Mouse (Mus musculus) small intestine, adult 2 months (tissue): ENCODE results near the gene Zfp628. TPM values are rescaled to one million over a fixed set of nuclear protein-coding genes. Genes with fewer than 3 reads are reported as not detected.
A peak's percentile ranks its signal among the peaks of the same experiment; 100 is the strongest.

ENCODE experiments used
- H3K27ac ChIP-seq: fragments of 200-500 bp; 2 replicates; pipeline ENCODE4 v1.5.1; 2012; ENCODE audit warnings: low read depth, low read length, control low read depth, inconsistent platforms; ENCODE audit not compliant: insufficient read depth
- H3K27me3 ChIP-seq: fragments of 200-500 bp; 2 replicates; pipeline ENCODE4 v1.6.1; 2012; ENCODE audit warnings: mild to moderate bottlenecking, moderate library complexity, low read length, inconsistent platforms; ENCODE audit not compliant: control insufficient read depth, insufficient read depth
- H3K36me3 ChIP-seq: fragments of 200-500 bp; 2 replicates; pipeline ENCODE4 v1.6.1; 2012; ENCODE audit warnings: mild to moderate bottlenecking, low read length, control low read depth, inconsistent platforms; ENCODE audit not compliant: control insufficient read depth, insufficient read depth
- H3K4me1 ChIP-seq: fragments of 200-500 bp; 2 replicates; pipeline ENCODE4 v1.6.1; 2012; ENCODE audit warnings: low read length, inconsistent platforms, mixed read lengths; ENCODE audit not compliant: control insufficient read depth, insufficient read depth, insufficient read length
- H3K4me3 ChIP-seq: fragments of 200-500 bp; 2 replicates; pipeline ENCODE4 v1.5.1; 2012; ENCODE audit warnings: low read depth, mild to moderate bottlenecking, control low read depth, inconsistent platforms, low read length, moderate library complexity
- CTCF ChIP-seq: fragments of 200-500 bp; IDR thresholded peaks from 2 replicates; pipeline ENCODE4 v1.5.1; 2012; ENCODE audit warnings: low read depth, mild to moderate bottlenecking, control low read depth, inconsistent platforms, low read length, moderate library complexity, mixed read lengths; ENCODE audit not compliant: insufficient replicate concordance, insufficient read length; ENCODE audit errors: extremely low read depth
- POLR2A ChIP-seq: fragments of 200-500 bp; IDR thresholded peaks from 2 replicates; pipeline ENCODE4 v1.6.1; 2012; ENCODE audit warnings: low read depth, mild to moderate bottlenecking, control low read depth, inconsistent platforms, low read length, moderate library complexity
- WGBS: fragments of 180-500 bp; shearing (Covaris S2); methylation state at CpG from one replicate; pipeline ENCODE4 v1.1.7; 2018; 5-methylcytosine and 5-hydroxymethylcytosine counted together
- polyA plus RNA-seq: library from polyadenylated mRNA; depleted of rRNA; stranded (reverse); fragments of >200 nt; gene quantifications from 2 replicates; pipeline ENCODE4 v1.2.3, GENCODE M21; 2012

Zfp628 gene
- polyA plus RNA-seq, 1 experiment: 41.4 TPM

GRCm38 (mm10) chr7:4920496-4920895 lies 5.5 kb downstream of the Zfp628 start:
- TF ChIP-seq CTCF: no peak
- TF ChIP-seq POLR2A: no peak
- H3K27me3 ChIP-seq: peaks cover 12% of the 10 kb centered on the region; the same call in 1 of the 2 replicates
- H3K36me3 ChIP-seq: peaks cover 23% of the 10 kb centered on the region
- WGBS: 94% methylated on average over 19 of the region's 19 CpGs
- no peak overlapping the region for H3K27ac ChIP-seq
- peaks cover 8% of the 10 kb centered on the region for H3K4me1 ChIP-seq
- H3K4me3 ChIP-seq: no peak overlapping the region

DNA sequence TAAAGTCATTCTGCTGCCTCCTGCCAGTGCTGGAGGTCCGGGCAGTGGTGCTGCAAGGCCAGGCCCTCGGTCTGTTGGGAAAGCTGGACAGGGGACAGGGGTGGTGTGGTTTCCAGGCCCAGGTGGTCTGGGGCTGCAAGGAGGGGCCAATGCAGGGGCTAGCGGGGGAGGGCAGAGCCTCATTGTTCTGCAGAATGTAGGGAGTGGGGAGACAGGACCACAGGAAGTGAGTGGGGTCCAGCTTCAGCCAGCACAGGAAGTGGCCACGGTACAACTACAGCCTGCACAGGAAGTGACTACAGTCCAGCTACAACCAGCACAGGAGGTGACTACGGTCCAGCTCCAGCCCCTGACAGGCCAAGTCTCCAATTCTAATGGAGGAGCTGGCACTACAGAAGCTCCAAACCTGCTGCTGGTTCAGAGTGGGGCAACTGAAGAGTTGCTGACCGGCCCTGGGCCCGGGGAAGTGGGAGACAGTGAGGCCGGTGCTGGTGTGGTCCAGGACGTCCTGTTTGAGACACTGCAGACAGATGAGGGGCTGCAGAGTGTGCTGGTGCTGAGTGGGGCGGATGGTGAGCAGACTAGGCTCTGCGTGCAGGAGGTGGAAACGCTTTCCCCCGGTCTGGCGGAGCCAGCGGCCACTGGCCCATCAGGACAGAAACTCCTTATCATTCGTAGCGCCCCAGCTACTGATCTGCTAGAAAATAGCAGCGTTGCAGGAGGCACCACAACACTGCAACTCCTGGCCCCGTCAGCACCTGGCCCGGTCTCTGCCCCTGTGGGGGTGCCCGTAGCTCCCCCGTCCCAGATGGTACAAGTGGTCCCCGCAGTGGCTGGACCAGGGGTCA lies 6.2 kb downstream of the Zfp628 start:
- Histone ChIP-seq H3K36me3 (peaks cover 23% of the 10 kb centered on the region), H3K4me3 (no peak overlapping the region), H3K27ac (no peak overlapping the region), H3K27me3 (peaks cover 12% of the 10 kb centered on the region; the same call in 1 of the 2 replicates), H3K4me1 (peaks cover 5% of the 10 kb centered on the region)
- WGBS: 65% methylated on average over 23 of the region's 23 CpGs
- TF ChIP-seq POLR2A: no peak
- no peak for TF ChIP-seq CTCF

GRCm38 (mm10) chr7:4921824-4922482 lies 6.9 kb downstream of the Zfp628 start, which contains the start of gene Nat14:
Nat14 (plus strand) TSS chr7:4922028.
- no peak within 1 kb of the TSS for H3K27ac ChIP-seq
- peaks cover 2% of the 10 kb centered on the region for H3K4me1 ChIP-seq
- H3K4me3 ChIP-seq: peak within 1 kb of the TSS; percentile 28
- 31% methylated on average over 8 of the region's 8 CpGs for WGBS
- TF ChIP-seq CTCF (no peak), POLR2A (no peak)
- H3K36me3 ChIP-seq: peaks cover 23% of the 10 kb centered on the region
- H3K27me3 ChIP-seq: peaks cover 12% of the 10 kb centered on the region; the same call in 1 of the 2 replicates

DNA sequence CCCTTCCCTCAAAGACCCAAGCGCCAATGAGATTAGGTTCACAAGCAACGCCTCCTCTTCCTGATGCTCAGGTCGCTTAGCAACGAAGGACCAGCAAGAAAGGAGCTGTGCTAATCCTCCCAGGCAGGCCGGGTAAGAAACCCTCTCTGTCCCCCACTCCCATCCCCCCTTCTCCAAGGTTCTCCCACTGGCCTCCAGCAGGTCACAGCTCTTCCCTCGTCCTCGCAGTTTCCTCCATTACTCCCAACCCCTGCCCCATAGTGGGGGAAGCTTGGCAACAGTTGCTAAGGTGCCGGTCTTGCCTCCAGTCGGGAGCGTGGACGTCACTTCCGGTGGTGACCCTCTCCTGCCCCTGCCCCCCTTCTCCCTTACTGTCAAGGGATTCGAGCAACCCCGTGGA lies 7.5 kb downstream of the Zfp628 start:
- Histone ChIP-seq H3K27me3 (peaks cover 12% of the 10 kb centered on the region; the same call in 1 of the 2 replicates), H3K4me3 (peak overlapping the region; percentile 28), H3K4me1 (peaks cover 2% of the 10 kb centered on the region), H3K36me3 (peaks cover 23% of the 10 kb centered on the region), H3K27ac (no peak overlapping the region)
- 3% methylated on average over 14 of the region's 14 CpGs for WGBS
- TF ChIP-seq CTCF (no peak), POLR2A (no peak)

GRCm38 (mm10) chr7:4922931-4923565 lies 8.0 kb downstream of the Zfp628 start:
- Histone ChIP-seq H3K4me3 (peak overlapping the region; percentile 28), H3K4me1 (peaks cover 2% of the 10 kb centered on the region), H3K36me3 (peaks cover 23% of the 10 kb centered on the region), H3K27ac (no peak overlapping the region), H3K27me3 (peaks cover 12% of the 10 kb centered on the region; the same call in 1 of the 2 replicates)
- no peak for TF ChIP-seq CTCF
- TF ChIP-seq POLR2A: no peak
- 5% methylated on average over 14 of the region's 14 CpGs for WGBS

- H3K36me3 ChIP-seq: peaks cover 20% of the 10 kb centered on the region
- peak overlapping the region; percentile 39; the same call in 1 of the 2 replicates for H3K27ac ChIP-seq
- peaks cover 2% of the 10 kb centered on the region for H3K4me1 ChIP-seq
- H3K4me3 ChIP-seq: peak overlapping the region; percentile 14
- peaks cover 12% of the 10 kb centered on the region; the same call in 1 of the 2 replicates for H3K27me3 ChIP-seq
- 9% methylated on average over 37 of the region's 37 CpGs for WGBS
- TF ChIP-seq POLR2A: no peak
- TF ChIP-seq CTCF: no peak
Observed at GRCm38 (mm10) chr7:4923586-4924364, 8.8 kb downstream of the Zfp628 start.
